ENCODE assay signal across 7 mouse cellular contexts in genomic region chrX:8192126-8192639, GRCm38 (mm10). TPM values are rescaled to one million over a fixed set of nuclear protein-coding genes. Genes with fewer than 3 reads are reported as not detected.
DNase-seq lines count a peak whose midpoint lies in the region; ATAC-seq and TF ChIP-seq lines count a peak whose summit lies in the region.

No protein-coding gene starts in this region.

- ATAC-seq in megakaryocyte, adult 5-6 weeks (ENCODE audit: poor library complexity, severe bottlenecking): no peak
- no peak for ATAC-seq in embryonic facial prominence, embryonic 15.5 days (ENCODE audit: insufficient number of reproducible peaks, low FRiP score, low TSS enrichment, low read depth)
- no peak for ATAC-seq in hindbrain, postnatal 0 days
- no peak; the same call in 1 of the 2 replicates for ATAC-seq in midbrain, embryonic 14.5 days (ENCODE audit: low FRiP score, low TSS enrichment)

- H3K4me1 ChIP-seq in megakaryocyte, embryonic 14.5 days: peaks cover 15% of the 10 kb centered on the region; the same call in 1 of the 2 replicates
- H3K4me1 ChIP-seq in embryonic facial prominence, embryonic 15.5 days: no peaks in the 10 kb centered on the region
- no peaks in the 10 kb centered on the region for H3K4me1 ChIP-seq in hindbrain, postnatal 0 days (ENCODE audit: insufficient read depth, low read length)
- 0 out of 2 replicates have a peak, but pooled peaks cover 5% of the 10 kb centered on the region for H3K4me1 ChIP-seq in midbrain, embryonic 14.5 days (ENCODE audit: control insufficient read depth, insufficient read depth, low read length)

- DNase-seq in hindbrain, postnatal 0 days (ENCODE audit: low spot score): no peak
- DNase-seq in midbrain, embryonic 14.5 days: no peak
- no peak for DNase-seq in ovary, adult 18-20 months (ENCODE audit: low spot score)
- no peak for DNase-seq in cerebellum, adult 8-10 months

- H3K9me3 ChIP-seq in megakaryocyte, embryonic 14.5 days: peaks cover 5% of the 10 kb centered on the region; the same call in 1 of the 2 replicates
- H3K9me3 ChIP-seq in embryonic facial prominence, embryonic 15.5 days (replicated peaks): no peaks in the 10 kb centered on the region
- H3K9me3 ChIP-seq in hindbrain, postnatal 0 days (ENCODE audit: low read length): no peaks in the 10 kb centered on the region
- no peaks in the 10 kb centered on the region for H3K9me3 ChIP-seq in midbrain, embryonic 14.5 days (ENCODE audit: control insufficient read depth, low read length)

- H3K27me3 ChIP-seq in megakaryocyte, embryonic 14.5 days (replicated peaks): no peaks in the 10 kb centered on the region
- no peaks in the 10 kb centered on the region for H3K27me3 ChIP-seq in embryonic facial prominence, embryonic 15.5 days
- no peaks in the 10 kb centered on the region for H3K27me3 ChIP-seq in hindbrain, postnatal 0 days (ENCODE audit: insufficient read depth, low read length)
- no peaks in the 10 kb centered on the region for H3K27me3 ChIP-seq in midbrain, embryonic 14.5 days (ENCODE audit: control insufficient read depth, insufficient read depth, low read length)

- H3K4me3 ChIP-seq in megakaryocyte, embryonic 14.5 days (replicated peaks): peak overlapping the region; percentile 96
- H3K4me3 ChIP-seq in embryonic facial prominence, embryonic 15.5 days (replicated peaks): peak overlapping the region; percentile 58
- H3K4me3 ChIP-seq in hindbrain, postnatal 0 days (ENCODE audit: low read length): peak overlapping the region; percentile 48
- H3K4me3 ChIP-seq in midbrain, embryonic 14.5 days (replicated peaks; ENCODE audit: low read depth, low read length): peak overlapping the region; percentile 49

- H3K4me2 ChIP-seq in embryonic facial prominence, embryonic 15.5 days (replicated peaks): peak overlapping the region; percentile 49
- peak overlapping the region; percentile 62 for H3K4me2 ChIP-seq in hindbrain, postnatal 0 days (ENCODE audit: low read depth, low read length)
- peak overlapping the region; percentile 63 for H3K4me2 ChIP-seq in midbrain, embryonic 14.5 days (ENCODE audit: low read length)

- TF ChIP-seq CTCF in hindbrain, postnatal 0 days (IDR thresholded peaks at IDR 0.05; ENCODE audit: low read depth): peak; percentile 24; the same call in 1 of the 2 replicates

- H3K9ac ChIP-seq in embryonic facial prominence, embryonic 15.5 days: peak overlapping the region; percentile 47
- peak overlapping the region; percentile 41; the same call in 1 of the 2 replicates for H3K9ac ChIP-seq in hindbrain, postnatal 0 days (replicated peaks; ENCODE audit: low read length)
- H3K9ac ChIP-seq in midbrain, embryonic 14.5 days (replicated peaks; ENCODE audit: low read length): peak overlapping the region; percentile 49; the same call in 1 of the 2 replicates

- peaks cover 16% of the 10 kb centered on the region for H3K36me3 ChIP-seq in megakaryocyte, embryonic 14.5 days (replicated peaks; ENCODE audit: low read length)
- no peaks in the 10 kb centered on the region for H3K36me3 ChIP-seq in embryonic facial prominence, embryonic 15.5 days
- H3K36me3 ChIP-seq in hindbrain, postnatal 0 days (ENCODE audit: insufficient read depth, low read length): no peaks in the 10 kb centered on the region
- H3K36me3 ChIP-seq in midbrain, embryonic 14.5 days (ENCODE audit: control insufficient read depth, insufficient read depth, low read length): no peaks in the 10 kb centered on the region

- 19% methylated on average over 13 of the region's 13 CpGs for WGBS in embryonic facial prominence, embryonic 15.5 days
- WGBS in hindbrain, postnatal 0 days: 20% methylated on average over 13 of the region's 13 CpGs
- WGBS in midbrain, embryonic 14.5 days: 16% methylated on average over 13 of the region's 13 CpGs

- no peak overlapping the region for H3K27ac ChIP-seq in embryonic facial prominence, embryonic 15.5 days (replicated peaks)
- peak overlapping the region; percentile 64 for H3K27ac ChIP-seq in hindbrain, postnatal 0 days
- H3K27ac ChIP-seq in midbrain, embryonic 14.5 days (replicated peaks; ENCODE audit: low read depth, low read length): peak overlapping the region; percentile 76

RNA-seq across cellular contexts. Expression of gene Ebp, which starts 1.1 kb away (rescaled TPM):
- polyA plus RNA-seq in megakaryocyte, embryonic 14.5 days (2012; ENCODE audit: insufficient read depth, low replicate concordance): 3.7 and 5.7 TPM in 2 replicates
- 56.4 and 70.7 TPM in 2 replicates for total RNA-seq in megakaryocyte, adult 5-6 weeks (2015)
- 108 and 125 TPM in 2 replicates for total RNA-seq in megakaryocyte, adult 5-6 weeks (2017)
- 48.0 and 48.6 TPM in 2 replicates for polyA plus RNA-seq in embryonic facial prominence, embryonic 15.5 days (2015; fragmentation: Nextera tagmentation; extraction: Ambion mirVana)
- 25.2 and 41.3 TPM in 2 replicates for total RNA-seq in hindbrain, postnatal 0 days (2014; rRNA removed)
- polyA plus RNA-seq in hindbrain, postnatal 0 days (2015; fragmentation: Nextera tagmentation; extraction: Ambion mirVana): 29.8 and 30.2 TPM in 2 replicates
- polyA plus RNA-seq in midbrain, embryonic 14.5 days (2014; fragmentation: Nextera tagmentation; extraction: Ambion mirVana): 24.7 and 29.6 TPM in 2 replicates

RNA-seq across cellular contexts. Expression of gene Porcn, which starts 14.1 kb away (rescaled TPM):
- 2.0 and 4.0 TPM in 2 replicates for polyA plus RNA-seq in megakaryocyte, embryonic 14.5 days (2012; ENCODE audit: insufficient read depth, low replicate concordance)
- 0.27 TPM in 1 of 2 replicates, not detected in the other for total RNA-seq in megakaryocyte, adult 5-6 weeks (2015)
- 0.22 and 0.41 TPM in 2 replicates for total RNA-seq in megakaryocyte, adult 5-6 weeks (2017)
- 10.5 and 11.7 TPM in 2 replicates for polyA plus RNA-seq in embryonic facial prominence, embryonic 15.5 days (2015; fragmentation: Nextera tagmentation; extraction: Ambion mirVana)
- 60.8 and 68.4 TPM in 2 replicates for total RNA-seq in hindbrain, postnatal 0 days (2014; rRNA removed)
- polyA plus RNA-seq in hindbrain, postnatal 0 days (2015; fragmentation: Nextera tagmentation; extraction: Ambion mirVana): 49.2 and 49.3 TPM in 2 replicates
- polyA plus RNA-seq in midbrain, embryonic 14.5 days (2014; fragmentation: Nextera tagmentation; extraction: Ambion mirVana): 45.5 and 50.4 TPM in 2 replicates

RNA-seq across cellular contexts. Expression of gene Tbc1d25, which starts 16.2 kb away (rescaled TPM):
- polyA plus RNA-seq in megakaryocyte, embryonic 14.5 days (2012; ENCODE audit: insufficient read depth, low replicate concordance): 1.7 and 3.1 TPM in 2 replicates
- 5.9 and 8.4 TPM in 2 replicates for total RNA-seq in megakaryocyte, adult 5-6 weeks (2015)
- total RNA-seq in megakaryocyte, adult 5-6 weeks (2017): 2.0 and 2.9 TPM in 2 replicates
- polyA plus RNA-seq in embryonic facial prominence, embryonic 15.5 days (2015; fragmentation: Nextera tagmentation; extraction: Ambion mirVana): 13.3 and 17.0 TPM in 2 replicates
- 19.9 and 24.6 TPM in 2 replicates for total RNA-seq in hindbrain, postnatal 0 days (2014; rRNA removed)
- 15.8 and 17.4 TPM in 2 replicates for polyA plus RNA-seq in hindbrain, postnatal 0 days (2015; fragmentation: Nextera tagmentation; extraction: Ambion mirVana)
- 22.4 and 24.8 TPM in 2 replicates for polyA plus RNA-seq in midbrain, embryonic 14.5 days (2014; fragmentation: Nextera tagmentation; extraction: Ambion mirVana)

RNA-seq across cellular contexts. Expression of gene Rbm3, which starts 46.5 kb away (rescaled TPM):
- polyA plus RNA-seq in megakaryocyte, embryonic 14.5 days (2012; ENCODE audit: insufficient read depth, low replicate concordance): 3.2 and 96.3 TPM in 2 replicates
- 982 and 1,036 TPM in 2 replicates for total RNA-seq in megakaryocyte, adult 5-6 weeks (2015)
- 1,421 and 1,439 TPM in 2 replicates for total RNA-seq in megakaryocyte, adult 5-6 weeks (2017)
- 390 and 425 TPM in 2 replicates for polyA plus RNA-seq in embryonic facial prominence, embryonic 15.5 days (2015; fragmentation: Nextera tagmentation; extraction: Ambion mirVana)
- total RNA-seq in hindbrain, postnatal 0 days (2014; rRNA removed): 318 and 321 TPM in 2 replicates
- polyA plus RNA-seq in hindbrain, postnatal 0 days (2015; fragmentation: Nextera tagmentation; extraction: Ambion mirVana): 496 and 521 TPM in 2 replicates
- polyA plus RNA-seq in midbrain, embryonic 14.5 days (2014; fragmentation: Nextera tagmentation; extraction: Ambion mirVana): 386 and 395 TPM in 2 replicates

RNA-seq across cellular contexts. Expression of gene Wdr13, which starts 59.5 kb away (rescaled TPM):
- 23.4 and 38.2 TPM in 2 replicates for polyA plus RNA-seq in megakaryocyte, embryonic 14.5 days (2012; ENCODE audit: insufficient read depth, low replicate concordance)
- 17.4 and 20.3 TPM in 2 replicates for total RNA-seq in megakaryocyte, adult 5-6 weeks (2015)
- total RNA-seq in megakaryocyte, adult 5-6 weeks (2017): 22.2 and 27.9 TPM in 2 replicates
- polyA plus RNA-seq in embryonic facial prominence, embryonic 15.5 days (2015; fragmentation: Nextera tagmentation; extraction: Ambion mirVana): 28.1 and 30.7 TPM in 2 replicates
- 377 and 393 TPM in 2 replicates for total RNA-seq in hindbrain, postnatal 0 days (2014; rRNA removed)
- 53.9 and 55.1 TPM in 2 replicates for polyA plus RNA-seq in hindbrain, postnatal 0 days (2015; fragmentation: Nextera tagmentation; extraction: Ambion mirVana)
- 54.4 and 57.9 TPM in 2 replicates for polyA plus RNA-seq in midbrain, embryonic 14.5 days (2014; fragmentation: Nextera tagmentation; extraction: Ambion mirVana)
